Mouse (Mus musculus) limb, embryonic 12.5 days (tissue): ENCODE results near the gene Tek. TPM values are rescaled to one million over a fixed set of nuclear protein-coding genes. Genes with fewer than 3 reads are reported as not detected.

Experiments used
- ATAC-seq: fragments of 200-750 bp; cut with Nextera tagmentation; 2 replicates; pipeline ENCODE4 v1.8.0; 2017; ENCODE audit warnings: low read depth, moderate TSS enrichment; ENCODE audit not compliant: insufficient number of reproducible peaks, insufficient read depth, low FRiP score, low TSS enrichment
- H3K27ac ChIP-seq: fragments of 300-500 bp; sonication (generic); 2 replicates; pipeline ENCODE4 v1.5.1; 2016; ENCODE audit warnings: mild to moderate bottlenecking, moderate library complexity
- H3K27me3 ChIP-seq: fragments of 300-500 bp; sonication (generic); 2 replicates; pipeline ENCODE4 v1.6.1; 2016; ENCODE audit warnings: mild to moderate bottlenecking, moderate library complexity
- H3K36me3 ChIP-seq: fragments of 300-500 bp; sonication (generic); 2 replicates; pipeline ENCODE4 v1.6.1; 2016; ENCODE audit warnings: mild to moderate bottlenecking, moderate library complexity
- H3K4me1 ChIP-seq: fragments of 300-500 bp; sonication (generic); replicated peaks from 2 replicates; pipeline ENCODE4 v1.6.1; 2016
- H3K4me2 ChIP-seq: fragments of 300-500 bp; sonication (generic); 2 replicates; pipeline ENCODE4 v1.6.1; 2016; ENCODE audit warnings: mild to moderate bottlenecking, moderate library complexity
- H3K4me3 ChIP-seq: fragments of 300-500 bp; sonication (generic); replicated peaks from 2 replicates; pipeline ENCODE4 v1.5.1; 2016; ENCODE audit warnings: mild to moderate bottlenecking
- H3K9ac ChIP-seq: fragments of 300-500 bp; sonication (generic); replicated peaks from 2 replicates; pipeline ENCODE4 v1.6.1; 2016; ENCODE audit warnings: mild to moderate bottlenecking, moderate library complexity
- H3K9me3 ChIP-seq: fragments of 300-500 bp; sonication (generic); 2 replicates; pipeline ENCODE4 v1.6.1; 2016; ENCODE audit warnings: mild to moderate bottlenecking, moderate library complexity
- WGBS: fragments of 180-500 bp; shearing (Covaris S2); methylation state at CpG from one replicate; pipeline ENCODE4 v1.1.7; 2016; 5-methylcytosine and 5-hydroxymethylcytosine counted together
- polyA plus RNA-seq: library from polyadenylated mRNA; unstranded; fragments of >200 nt; fragmentation: Nextera tagmentation; extraction: Ambion mirVana; gene quantifications from 2 replicates; pipeline ENCODE4 v1.2.1, GENCODE M21; 2016

Gene Tek
- polyA plus RNA-seq, 1 experiment from 2014 or later, result 7.9 TPM

GRCm38 (mm10) chr4:94737326-94738295 is 1.5 kb upstream of the Tek start:
- 51% methylated on average over 5 of the region's 5 CpGs for WGBS
- Histone ChIP-seq H3K27me3 (no peaks in the 10 kb centered on the region), H3K9ac (no peak overlapping the region), H3K27ac (peak overlapping the region; percentile 42; the same call in 1 of the 2 replicates), H3K4me3 (no peak overlapping the region), H3K4me1 (peaks cover 21% of the 10 kb centered on the region; the same call in 1 of the 2 replicates), H3K9me3 (no peaks in the 10 kb centered on the region), H3K36me3 (no peaks in the 10 kb centered on the region), H3K4me2 (no peak overlapping the region)
- ATAC-seq, result peak; percentile 63

- 84% methylated on average over 1 of the region's 1 CpGs for WGBS
These were observed 2.7 kb downstream of the Tek start for GRCm38 (mm10) chr4:94741824-94742223.

GRCm38 (mm10) chr4:94745749-94746148 is 6.7 kb downstream of the Tek start:
- Histone ChIP-seq H3K36me3 (no peaks in the 10 kb centered on the region), H3K27ac (no peak overlapping the region), H3K4me3 (no peak overlapping the region), H3K4me1 (no peaks in the 10 kb centered on the region), H3K9ac (no peak overlapping the region), H3K27me3 (no peaks in the 10 kb centered on the region), H3K4me2 (no peak overlapping the region), H3K9me3 (no peaks in the 10 kb centered on the region)
- 73% methylated on average over 3 of the region's 3 CpGs for WGBS
- no peak for ATAC-seq

More at GRCm38 (mm10) chr4:94741824-94742223, 2.7 kb downstream of the Tek start:
- no peaks in the 10 kb centered on the region for H3K27me3 ChIP-seq
- no peak overlapping the region for H3K27ac ChIP-seq
- no peak overlapping the region for H3K9ac ChIP-seq
- no peak for ATAC-seq
- no peaks in the 10 kb centered on the region for H3K36me3 ChIP-seq
- no peak overlapping the region for H3K4me3 ChIP-seq
- no peak overlapping the region for H3K4me2 ChIP-seq
- H3K4me1 ChIP-seq, result peaks cover 21% of the 10 kb centered on the region; the same call in 1 of the 2 replicates
- no peaks in the 10 kb centered on the region for H3K9me3 ChIP-seq

GRCm38 (mm10) chr4:94746387-94746811 is 7.3 kb downstream of the Tek start:
- H3K27me3 ChIP-seq, result no peaks in the 10 kb centered on the region
- no peak for ATAC-seq
- H3K4me2 ChIP-seq, result no peak overlapping the region
- no peak overlapping the region for H3K4me3 ChIP-seq
- H3K4me1 ChIP-seq, result no peaks in the 10 kb centered on the region
- 77% methylated on average over 7 of the region's 7 CpGs for WGBS
- no peak overlapping the region for H3K9ac ChIP-seq
- no peaks in the 10 kb centered on the region for H3K9me3 ChIP-seq
- H3K36me3 ChIP-seq, result no peaks in the 10 kb centered on the region
- H3K27ac ChIP-seq, result no peak overlapping the region

- Histone ChIP-seq H3K4me3 (no peak overlapping the region), H3K36me3 (no peaks in the 10 kb centered on the region), H3K9ac (no peak overlapping the region), H3K4me1 (no peaks in the 10 kb centered on the region), H3K27me3 (no peaks in the 10 kb centered on the region), H3K4me2 (no peak overlapping the region), H3K9me3 (no peaks in the 10 kb centered on the region), H3K27ac (no peak overlapping the region)
- ATAC-seq, result no peak
- 90% methylated on average over 3 of the region's 3 CpGs for WGBS
These were observed 8.2 kb downstream of the Tek start for GRCm38 (mm10) chr4:94747338-94747737.

GRCm38 (mm10) chr4:94752512-94752911 is 13.4 kb downstream of the Tek start:
- Histone ChIP-seq H3K9ac (no peak overlapping the region), H3K36me3 (no peaks in the 10 kb centered on the region), H3K27me3 (no peaks in the 10 kb centered on the region), H3K27ac (no peak overlapping the region), H3K4me2 (no peak overlapping the region), H3K4me3 (no peak overlapping the region), H3K9me3 (no peaks in the 10 kb centered on the region), H3K4me1 (no peaks in the 10 kb centered on the region)
- peak; percentile 77; the same call in 1 of the 2 replicates for ATAC-seq
- WGBS, result 53% methylated on average over 9 of the region's 9 CpGs

GRCm38 (mm10) chr4:94765217-94765616 is 26.1 kb downstream of the Tek start:
- H3K36me3 ChIP-seq, result no peaks in the 10 kb centered on the region
- H3K27me3 ChIP-seq, result no peaks in the 10 kb centered on the region
- peaks cover 8% of the 10 kb centered on the region; the same call in 1 of the 2 replicates for H3K4me1 ChIP-seq
- H3K4me3 ChIP-seq, result no peak overlapping the region
- ATAC-seq, result no peak
- no peak overlapping the region for H3K4me2 ChIP-seq
- no peak overlapping the region for H3K27ac ChIP-seq
- H3K9ac ChIP-seq, result no peak overlapping the region
- no peaks in the 10 kb centered on the region for H3K9me3 ChIP-seq

- no peak overlapping the region for H3K27ac ChIP-seq
- 74% methylated on average over 7 of the region's 7 CpGs for WGBS
- ATAC-seq, result no peak
- H3K27me3 ChIP-seq, result no peaks in the 10 kb centered on the region
- H3K9ac ChIP-seq, result no peak overlapping the region
- H3K4me2 ChIP-seq, result no peak overlapping the region
- H3K9me3 ChIP-seq, result no peaks in the 10 kb centered on the region
- peaks cover 8% of the 10 kb centered on the region; the same call in 1 of the 2 replicates for H3K4me1 ChIP-seq
- H3K4me3 ChIP-seq, result no peak overlapping the region
- H3K36me3 ChIP-seq, result no peaks in the 10 kb centered on the region
These were observed 27.1 kb downstream of the Tek start for GRCm38 (mm10) chr4:94766176-94766575.

GRCm38 (mm10) chr4:94768624-94769023 is 29.5 kb downstream of the Tek start:
- Histone ChIP-seq H3K27ac (no peak overlapping the region), H3K4me2 (no peak overlapping the region), H3K36me3 (no peaks in the 10 kb centered on the region), H3K4me1 (peaks cover 8% of the 10 kb centered on the region; the same call in 1 of the 2 replicates), H3K27me3 (no peaks in the 10 kb centered on the region), H3K9ac (no peak overlapping the region), H3K4me3 (no peak overlapping the region), H3K9me3 (no peaks in the 10 kb centered on the region)
- ATAC-seq, result no peak
- WGBS, result 77% methylated on average over 3 of the region's 3 CpGs

GRCm38 (mm10) chr4:94781043-94781442 is 42.0 kb downstream of the Tek start:
- no peaks in the 10 kb centered on the region for H3K36me3 ChIP-seq
- 92% methylated on average over 5 of the region's 5 CpGs for WGBS
- ATAC-seq, result no peak
- no peak overlapping the region for H3K4me3 ChIP-seq
- H3K4me1 ChIP-seq, result no peaks in the 10 kb centered on the region
- H3K9me3 ChIP-seq, result no peaks in the 10 kb centered on the region
- H3K9ac ChIP-seq, result no peak overlapping the region
- H3K27me3 ChIP-seq, result no peaks in the 10 kb centered on the region
- H3K27ac ChIP-seq, result no peak overlapping the region
- no peak overlapping the region for H3K4me2 ChIP-seq

- no peaks in the 10 kb centered on the region for H3K9me3 ChIP-seq
- no peak overlapping the region for H3K27ac ChIP-seq
- H3K27me3 ChIP-seq, result no peaks in the 10 kb centered on the region
- no peak for ATAC-seq
- H3K4me1 ChIP-seq, result no peaks in the 10 kb centered on the region
- H3K36me3 ChIP-seq, result no peaks in the 10 kb centered on the region
- WGBS, result 95% methylated on average over 2 of the region's 2 CpGs
- H3K4me2 ChIP-seq, result no peak overlapping the region
- no peak overlapping the region for H3K9ac ChIP-seq
- H3K4me3 ChIP-seq, result no peak overlapping the region
These were observed 46.8 kb downstream of the Tek start for GRCm38 (mm10) chr4:94785921-94786320.
